Mouse (Mus musculus): ENCODE measurements around the gene Ccnd2. TPM values are rescaled to one million over a fixed set of nuclear protein-coding genes. Genes with fewer than 3 reads are reported as not detected.

Gene Ccnd2
- 100 to 1,000 TPM; 155 to 157 TPM for total RNA-seq (2021)

DNA sequence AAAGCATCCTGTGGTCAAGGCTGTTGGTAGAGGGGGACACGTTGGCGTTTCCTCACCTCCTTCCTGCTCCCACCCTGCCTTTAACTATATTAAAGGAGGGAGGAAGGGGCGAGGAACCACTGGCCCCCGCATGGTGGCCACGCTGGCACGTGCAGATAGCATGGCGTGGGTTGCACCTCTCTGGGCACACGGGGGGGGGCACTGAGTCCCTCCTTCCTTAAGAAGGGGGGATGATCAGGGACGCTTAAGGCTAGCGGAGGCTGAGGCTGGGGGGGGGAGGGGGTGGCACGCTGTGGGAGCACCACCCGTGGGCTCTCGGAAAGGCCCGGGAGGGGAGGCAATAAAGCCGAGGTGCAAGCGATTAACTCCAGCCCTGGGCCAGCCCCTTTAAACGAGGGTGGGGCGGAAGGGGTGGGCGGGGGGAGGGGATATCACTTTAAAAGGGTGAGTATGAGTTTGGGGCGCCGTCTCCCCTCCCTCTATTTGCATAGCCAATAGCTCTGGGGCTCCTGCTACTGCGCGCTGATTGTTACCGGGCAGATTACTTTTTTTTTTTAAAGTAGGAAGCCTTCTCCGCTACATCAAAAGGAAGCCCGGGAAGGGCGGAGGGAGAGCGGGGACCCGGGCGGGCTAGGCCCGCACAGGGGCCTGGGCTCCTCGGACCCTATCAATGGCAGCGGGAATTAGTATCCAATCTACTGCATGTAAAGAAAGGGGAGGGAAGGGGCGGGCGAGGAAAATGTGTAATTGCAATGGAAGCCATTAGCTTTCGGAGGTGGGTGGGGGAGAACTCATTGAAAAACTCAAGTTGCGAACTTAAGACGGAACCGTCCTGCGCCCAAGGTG is at the start of gene Ccnd2:
Gene Ccnd2, minus strand, starts transcription at position 88 of the 846 bp plus-strand sequence.
- intact Hi-C loops (cut with DNase I): no loop called here

DNA sequence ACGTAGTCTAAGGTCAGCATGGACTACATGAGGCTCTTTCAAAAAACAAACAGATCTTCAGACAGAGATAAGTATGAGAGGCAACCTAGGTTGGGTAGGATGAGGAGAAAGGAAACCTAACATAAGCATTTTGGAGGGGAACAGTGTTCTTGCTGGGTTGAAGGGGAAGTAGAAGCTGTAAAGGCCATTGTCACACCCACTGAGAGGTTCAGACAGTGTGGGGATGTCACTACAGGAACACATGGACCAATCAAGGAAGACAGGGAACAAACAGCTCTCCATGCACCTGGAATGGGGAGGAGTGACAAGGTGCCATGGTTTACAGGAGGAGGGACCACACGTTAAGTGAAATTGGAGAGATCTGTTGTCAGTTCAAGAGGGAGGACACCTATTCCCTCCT is 45.0 kb upstream of the Ccnd2 start:
- intact Hi-C loops (cut with DNase I): no loop called here
- DNase-seq (ENCODE audit: low spot score): no peak

More for the DNA sequence above, at the start of gene Ccnd2:
- peak; percentile 62 for DNase-seq (ENCODE audit: low spot score)

DNA sequence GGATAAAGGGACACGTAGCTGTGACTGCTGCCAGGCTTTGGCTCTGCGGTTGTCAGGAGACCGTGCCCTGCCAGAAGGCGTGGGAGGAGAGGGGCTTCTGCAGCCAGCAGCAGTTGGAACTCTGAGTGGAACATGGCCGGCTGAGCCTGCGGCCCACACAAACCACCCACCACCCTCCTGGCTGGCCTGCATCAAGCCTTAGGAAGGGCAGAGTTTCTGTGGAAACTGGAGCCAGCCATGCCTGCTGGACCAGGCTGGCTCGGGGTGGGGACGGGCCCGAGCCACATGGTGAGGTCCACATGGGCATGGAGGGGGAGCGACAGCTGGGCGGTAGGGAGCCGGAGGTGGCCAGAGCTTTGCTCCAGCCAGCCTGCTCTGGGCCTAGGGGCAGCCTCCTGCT is 29.3 kb upstream of the Ccnd2 start:
- intact Hi-C loops (cut with DNase I): no loop called here
- peak; percentile 16 for DNase-seq (ENCODE audit: low spot score)

DNA sequence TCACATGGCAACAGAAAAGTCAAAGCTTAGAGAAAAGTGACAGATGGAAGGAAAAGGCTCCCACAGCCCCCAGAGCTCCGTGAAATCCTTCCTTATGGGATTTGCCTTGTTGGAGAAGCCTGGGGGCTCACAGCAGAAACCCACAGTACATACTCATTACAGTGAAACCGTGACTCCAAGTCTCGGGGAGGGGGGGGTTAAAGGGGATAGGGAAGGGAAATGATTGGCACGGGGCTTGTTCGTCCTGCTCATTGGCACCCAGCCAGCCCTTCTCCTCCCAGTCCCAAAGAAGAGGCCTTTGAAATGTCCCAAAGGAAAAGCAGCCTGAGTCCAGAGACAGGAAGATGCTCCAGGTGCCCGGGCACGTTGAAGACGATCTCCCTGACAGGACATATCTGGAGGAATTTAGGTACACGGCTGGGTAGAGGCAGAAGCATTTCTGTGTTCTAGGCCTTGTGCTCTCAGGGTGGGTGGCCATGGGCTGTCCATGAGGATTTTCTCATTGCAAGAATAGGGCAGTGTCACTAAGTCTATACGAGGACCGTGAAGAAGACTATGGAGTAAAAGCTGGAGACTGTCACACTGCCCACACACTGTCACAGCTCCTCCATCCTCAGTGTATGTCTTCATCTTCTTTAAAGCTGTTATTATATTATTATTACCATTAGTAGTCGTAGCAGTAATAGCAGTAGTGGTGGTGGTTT is 27.2 kb upstream of the Ccnd2 start:
- DNase-seq (ENCODE audit: low spot score): no peak
- intact Hi-C loops (cut with DNase I): no loop called here

DNA sequence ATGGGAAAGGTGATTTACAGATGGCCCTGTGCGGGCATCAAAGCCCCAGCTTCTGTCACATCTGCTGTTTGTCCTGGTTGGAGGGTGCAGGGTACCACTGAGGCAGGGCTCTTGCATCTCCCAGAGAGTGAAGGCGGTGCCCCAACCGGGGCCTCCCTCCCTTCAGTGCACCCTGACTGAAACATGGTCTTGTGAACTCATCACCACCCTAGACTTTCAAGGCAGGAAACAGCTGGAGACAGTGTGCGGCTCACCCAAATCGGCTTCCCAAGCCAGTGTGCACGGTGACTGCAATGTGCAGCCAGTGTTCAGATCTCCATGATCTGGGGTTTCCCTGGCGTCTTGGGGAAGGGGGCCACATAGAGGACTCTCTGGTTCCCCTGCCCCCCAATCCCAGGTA is 26.0 kb upstream of the Ccnd2 start:
- DNase-seq (ENCODE audit: low spot score): no peak
- intact Hi-C loops (cut with DNase I): no loop called here

DNA sequence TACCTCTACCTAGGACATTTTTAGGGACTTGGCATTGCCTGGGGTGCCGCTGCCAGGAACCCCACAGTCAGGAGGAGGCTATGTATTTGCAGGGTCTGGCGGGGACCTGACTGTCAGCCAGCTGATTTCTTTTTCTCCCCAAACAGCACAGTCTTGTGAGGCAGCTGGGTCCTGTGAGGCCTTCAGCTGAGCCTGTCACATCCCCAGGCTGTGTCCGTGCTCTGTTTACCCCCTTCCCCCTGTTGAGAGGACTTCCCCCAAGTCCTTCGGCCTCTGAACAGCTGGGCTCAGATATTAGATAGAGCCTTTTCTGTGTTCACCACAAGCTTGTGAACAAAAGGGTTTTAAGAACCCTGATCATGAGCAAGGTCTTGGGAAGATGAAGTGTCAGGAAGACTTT is 25.4 kb upstream of the Ccnd2 start:
- DNase-seq (ENCODE audit: low spot score): no peak
- intact Hi-C loops (cut with DNase I): no loop called here

DNA sequence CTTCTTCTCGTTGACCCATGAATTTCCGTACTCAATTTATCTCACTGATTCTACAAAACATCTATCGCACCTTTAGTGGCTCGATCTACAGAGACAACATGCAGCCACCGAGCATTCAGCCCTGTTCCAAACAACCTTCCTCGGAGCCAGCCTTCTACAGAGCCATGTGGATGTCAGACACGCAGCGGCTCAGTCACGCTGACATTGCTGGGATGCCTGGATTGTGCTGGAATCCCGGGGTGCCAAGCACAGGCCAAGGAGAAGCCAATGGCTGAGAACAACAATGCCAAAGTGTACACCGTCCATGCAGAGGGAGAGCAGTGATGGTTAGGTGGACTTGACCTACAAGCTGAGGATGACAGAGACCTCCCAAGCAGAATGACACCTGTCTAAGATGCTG is 20.5 kb upstream of the Ccnd2 start:
- no peak for DNase-seq (ENCODE audit: low spot score)
- intact Hi-C loops (cut with DNase I): no loop called here

DNA sequence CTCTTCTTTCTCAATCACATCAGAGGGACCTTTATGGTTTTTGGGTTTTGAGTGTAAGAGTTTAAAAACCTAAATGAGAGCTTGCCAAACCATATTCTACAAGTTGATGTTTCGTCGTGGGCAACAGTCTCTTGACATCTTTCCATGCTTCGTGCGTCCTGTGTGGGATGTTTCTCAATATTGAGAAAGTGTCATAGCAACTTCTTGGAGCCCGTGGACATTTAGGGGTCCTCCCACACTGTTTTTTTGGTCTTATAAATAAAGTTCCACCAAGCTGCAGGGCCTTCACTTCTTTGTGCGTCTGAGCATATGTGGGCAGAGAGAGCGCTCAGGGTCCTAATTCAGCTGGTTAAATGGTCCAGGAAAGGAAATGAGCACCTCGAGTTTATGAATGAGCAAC is 18.7 kb upstream of the Ccnd2 start:
- DNase-seq (ENCODE audit: low spot score): no peak
- intact Hi-C loops (cut with DNase I): no loop called here

DNA sequence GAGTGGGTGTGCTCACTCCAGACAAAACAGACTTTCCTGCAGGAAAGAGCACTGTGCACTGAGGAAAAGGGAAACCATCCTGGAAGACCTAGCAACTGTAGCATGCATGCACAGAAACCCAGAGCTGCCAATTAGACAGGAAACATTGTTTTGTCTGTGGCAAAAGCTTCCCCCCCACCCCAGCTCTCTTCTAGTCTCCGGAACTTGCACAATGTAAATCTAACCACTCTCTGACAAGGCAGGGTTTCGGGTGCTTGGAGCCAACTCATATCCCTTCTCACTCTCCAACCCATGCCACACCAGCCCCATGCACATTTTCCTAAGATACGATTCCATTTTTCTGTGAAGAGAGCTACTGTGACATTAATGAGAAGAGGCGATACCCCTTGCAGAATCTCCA is 13.7 kb upstream of the Ccnd2 start:
- intact Hi-C loops (cut with DNase I): no loop called here
- DNase-seq (ENCODE audit: low spot score): no peak

DNA sequence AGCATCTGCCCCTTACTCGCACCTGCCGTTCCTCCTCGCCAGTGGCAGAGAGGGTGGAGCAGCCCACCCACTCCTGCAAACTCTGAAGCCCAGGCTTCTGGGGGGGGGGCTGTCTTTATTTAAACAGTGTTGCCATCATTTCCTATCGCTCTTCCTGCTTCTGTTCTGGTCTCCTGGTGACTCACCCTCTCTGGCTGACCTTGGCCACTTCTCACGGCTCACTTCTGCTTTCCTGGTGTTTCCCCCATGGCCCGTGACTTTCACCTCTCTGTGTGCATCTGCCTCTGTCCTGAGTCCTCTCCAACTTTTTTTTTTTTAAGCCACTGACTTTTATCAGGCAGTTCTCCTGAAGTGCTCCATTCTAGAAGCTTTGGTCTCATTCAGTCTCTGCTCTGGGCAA is 10.8 kb upstream of the Ccnd2 start:
- no peak for DNase-seq (ENCODE audit: low spot score)
- intact Hi-C loops (cut with DNase I): no loop called here

DNA sequence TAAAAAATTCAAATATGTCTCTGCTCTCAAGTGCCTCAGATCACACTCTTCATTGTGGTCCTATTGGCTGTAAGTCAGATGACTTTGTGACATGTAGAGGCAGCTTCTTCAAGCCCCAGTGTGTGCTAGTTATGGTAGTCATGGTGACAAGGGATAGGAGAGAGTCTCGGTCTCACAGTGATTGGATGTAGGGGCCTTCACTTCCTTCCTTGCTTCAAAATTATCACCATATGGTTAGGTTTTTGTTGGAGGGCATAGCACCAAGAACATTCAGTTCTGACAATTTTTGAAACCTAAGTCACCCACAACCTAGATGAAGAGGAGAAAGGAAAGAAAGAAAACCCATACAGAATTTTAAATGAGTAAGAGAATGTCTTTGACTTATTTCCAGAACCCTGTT is 5.3 kb upstream of the Ccnd2 start:
- intact Hi-C loops (cut with DNase I): no loop called here
- no peak for DNase-seq (ENCODE audit: low spot score)

DNA sequence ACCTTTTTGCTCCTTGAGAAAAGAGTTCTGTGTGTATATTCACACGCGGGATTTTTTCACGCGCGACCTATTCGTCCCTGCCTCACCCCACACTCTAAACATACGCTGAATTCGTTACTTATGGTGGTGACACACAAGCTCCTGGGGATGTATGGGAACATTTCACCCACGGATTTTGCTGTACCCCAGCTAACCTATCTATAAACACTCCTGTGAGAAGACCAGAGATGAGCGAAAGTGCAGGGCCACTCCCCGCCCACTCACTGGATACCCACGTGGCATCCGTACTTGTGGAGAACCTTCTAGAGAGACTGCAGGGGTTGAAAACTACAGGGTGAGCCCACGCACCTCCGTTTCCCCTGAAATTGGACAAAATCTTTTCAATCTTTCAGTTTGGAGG is 3.5 kb upstream of the Ccnd2 start:
- DNase-seq (ENCODE audit: low spot score): no peak
- intact Hi-C loops (cut with DNase I): no loop called here

DNA sequence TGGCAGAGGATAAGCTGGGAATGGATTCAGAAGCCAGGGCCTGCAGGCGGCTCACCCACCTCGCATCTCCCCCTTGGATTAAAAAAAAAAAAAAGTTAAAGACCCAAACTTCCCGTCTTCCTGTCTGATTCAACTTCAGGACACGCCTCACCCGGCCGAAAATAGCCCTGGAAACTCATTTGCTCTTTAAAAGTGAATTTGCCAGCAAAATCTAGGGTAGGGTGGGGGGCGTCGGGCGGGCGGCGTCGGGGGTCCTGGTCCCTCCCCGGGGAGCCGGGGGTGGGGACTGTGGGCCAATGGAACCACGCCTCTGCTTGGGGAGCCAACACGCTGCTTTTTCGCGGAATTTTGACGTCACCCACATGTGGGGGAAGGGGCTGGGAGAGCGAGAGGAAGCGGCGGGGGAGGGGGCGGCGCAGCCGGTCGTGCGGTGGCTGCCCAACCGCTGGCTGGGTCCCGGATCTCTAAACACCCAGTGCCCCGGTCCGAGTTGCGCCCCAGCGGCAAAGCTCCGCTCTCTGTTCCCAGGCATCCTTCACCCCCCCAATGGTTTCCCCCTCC is 2.8 kb upstream of the Ccnd2 start:
- intact Hi-C loops (cut with DNase I): no loop called here
- peak; percentile 53 for DNase-seq (ENCODE audit: low spot score)

DNA sequence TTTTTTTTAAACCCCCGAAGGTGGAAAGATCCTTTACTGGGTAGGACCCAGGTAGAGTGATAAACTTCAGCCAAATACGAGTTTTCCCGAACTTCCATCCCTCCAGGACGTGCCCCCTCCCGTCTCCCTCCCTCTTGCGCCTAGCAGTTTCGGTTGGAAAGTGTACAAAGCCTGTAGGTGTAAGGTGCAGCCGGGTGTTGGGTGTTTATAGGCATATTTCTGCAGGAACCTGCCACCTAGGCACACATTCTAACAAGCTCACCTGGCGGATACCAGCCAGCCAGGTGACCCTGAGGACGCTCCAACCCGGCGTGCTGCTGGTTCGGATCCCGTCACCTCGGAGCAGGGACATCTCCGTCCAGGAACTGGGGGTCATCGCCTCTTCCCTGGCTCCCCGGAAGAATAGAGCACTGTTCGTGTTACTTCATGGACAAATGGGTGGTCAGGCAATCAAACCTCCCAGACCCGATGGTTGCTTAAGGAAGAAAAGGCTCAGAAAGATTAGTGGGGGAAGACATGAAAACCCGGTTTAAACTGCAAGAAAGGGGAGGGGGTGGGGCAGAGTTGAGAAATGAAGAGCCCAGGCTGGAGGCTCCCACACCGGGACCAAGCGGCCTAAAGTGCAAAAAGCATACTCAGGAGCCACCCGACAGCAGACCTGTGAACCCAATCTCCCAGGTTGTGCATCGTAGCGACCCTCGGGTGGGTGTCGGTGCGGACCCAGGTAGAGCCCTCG is 2.1 kb upstream of the Ccnd2 start:
- intact Hi-C loops (cut with DNase I): no loop called here
- DNase-seq (ENCODE audit: low spot score): no peak

DNA sequence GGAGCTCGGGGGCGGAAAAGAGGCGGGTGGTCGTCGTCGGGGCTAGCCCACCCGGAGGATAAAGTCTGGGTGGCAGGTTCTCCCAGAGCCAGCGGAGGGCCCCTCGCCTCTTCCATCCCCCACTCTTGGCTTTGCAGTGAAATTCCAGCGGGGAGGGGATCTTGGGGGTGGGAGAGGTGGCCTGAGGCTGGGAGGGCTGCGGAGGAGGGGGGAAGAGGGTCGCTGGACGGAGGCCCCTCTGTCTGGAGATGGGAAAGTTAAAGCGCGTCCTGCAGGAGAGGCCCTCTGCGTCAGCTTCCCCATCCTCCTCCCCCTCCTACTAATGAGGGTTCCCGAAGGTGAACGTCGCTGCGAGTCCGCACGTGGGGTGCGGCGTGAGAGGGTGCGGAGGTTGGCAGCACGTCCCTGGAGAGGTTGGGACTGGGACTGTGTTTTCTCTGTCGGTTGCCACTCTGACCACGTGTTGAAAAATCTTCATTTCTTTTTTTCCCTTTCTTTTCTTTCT is 1.4 kb upstream of the Ccnd2 start:
- intact Hi-C loops (cut with DNase I): no loop called here
- DNase-seq (ENCODE audit: low spot score): no peak

DNA sequence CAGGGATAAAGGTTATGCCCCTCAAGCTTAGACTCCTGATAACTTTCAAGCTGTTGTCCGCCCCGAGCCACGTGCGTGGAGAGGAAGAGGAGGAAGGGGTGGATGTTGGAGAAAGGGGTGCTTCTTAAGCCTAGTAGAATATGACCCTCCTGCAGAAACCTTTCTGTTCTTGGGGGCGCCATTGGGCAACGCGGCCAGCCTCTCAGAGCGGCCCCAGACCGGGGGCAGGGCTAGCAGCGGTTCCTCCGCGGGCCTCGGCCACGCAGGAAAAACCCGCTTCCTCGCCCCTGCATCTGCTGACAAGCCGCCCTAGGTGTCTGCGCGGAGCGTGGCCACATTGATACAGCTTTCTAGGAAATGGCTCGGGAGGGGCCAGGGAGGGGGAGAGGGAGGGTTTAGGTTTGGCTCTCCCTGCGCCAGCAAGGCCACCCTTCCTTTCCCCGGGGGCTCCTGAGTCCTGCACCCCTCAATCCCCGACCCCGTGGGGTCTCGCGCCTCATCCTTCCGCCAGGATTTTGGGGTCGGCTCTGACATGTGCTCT is 358 bp downstream of the Ccnd2 start:
- intact Hi-C loops (cut with DNase I): no loop called here
- DNase-seq (ENCODE audit: low spot score): no peak

DNA sequence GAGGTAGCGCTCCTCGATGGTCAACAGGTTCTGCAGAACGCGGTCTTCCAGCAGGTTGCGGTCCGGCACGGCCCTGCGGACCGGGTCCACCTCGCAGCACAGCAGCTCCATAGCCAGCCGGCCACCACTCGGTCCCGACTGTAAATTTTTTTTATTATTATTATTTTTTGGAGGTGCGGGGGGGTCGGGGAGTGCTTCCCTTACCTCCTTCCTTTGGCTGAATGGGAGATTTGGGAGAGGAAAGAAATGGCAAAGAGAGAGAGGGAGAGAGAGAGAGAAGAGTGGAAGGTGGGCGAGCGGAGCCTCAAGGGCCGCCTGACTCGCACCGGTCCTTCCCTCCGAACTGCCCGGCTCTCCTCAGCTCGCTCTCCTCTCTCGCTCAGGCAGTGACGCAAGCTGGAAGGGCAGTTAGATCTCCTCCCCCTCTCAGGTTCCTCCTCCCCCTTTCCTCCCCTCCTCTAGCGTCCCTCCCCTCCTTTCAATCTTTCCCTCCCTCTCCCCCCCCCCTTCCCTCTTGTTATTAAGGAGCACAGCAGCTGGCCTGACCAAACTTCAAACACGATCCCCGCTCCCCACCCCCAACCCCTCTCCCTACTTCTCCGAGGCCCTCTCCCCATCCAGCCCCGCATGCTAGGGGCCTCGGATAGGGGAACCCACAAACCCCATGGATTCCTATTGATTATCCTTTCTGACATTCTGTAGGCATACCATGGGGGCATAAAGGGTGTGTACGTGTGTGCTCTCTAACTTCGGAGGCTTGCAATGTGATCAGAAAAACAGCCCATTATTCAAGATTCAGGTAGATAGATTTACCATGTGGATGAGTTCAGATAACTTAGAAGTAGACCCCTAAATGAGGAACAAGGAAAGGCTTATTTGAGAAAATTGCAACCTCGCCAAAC is 1.1 kb downstream of the Ccnd2 start:
- intact Hi-C loops (cut with DNase I): no loop called here
- peak; percentile 72 for DNase-seq (ENCODE audit: low spot score)

DNA sequence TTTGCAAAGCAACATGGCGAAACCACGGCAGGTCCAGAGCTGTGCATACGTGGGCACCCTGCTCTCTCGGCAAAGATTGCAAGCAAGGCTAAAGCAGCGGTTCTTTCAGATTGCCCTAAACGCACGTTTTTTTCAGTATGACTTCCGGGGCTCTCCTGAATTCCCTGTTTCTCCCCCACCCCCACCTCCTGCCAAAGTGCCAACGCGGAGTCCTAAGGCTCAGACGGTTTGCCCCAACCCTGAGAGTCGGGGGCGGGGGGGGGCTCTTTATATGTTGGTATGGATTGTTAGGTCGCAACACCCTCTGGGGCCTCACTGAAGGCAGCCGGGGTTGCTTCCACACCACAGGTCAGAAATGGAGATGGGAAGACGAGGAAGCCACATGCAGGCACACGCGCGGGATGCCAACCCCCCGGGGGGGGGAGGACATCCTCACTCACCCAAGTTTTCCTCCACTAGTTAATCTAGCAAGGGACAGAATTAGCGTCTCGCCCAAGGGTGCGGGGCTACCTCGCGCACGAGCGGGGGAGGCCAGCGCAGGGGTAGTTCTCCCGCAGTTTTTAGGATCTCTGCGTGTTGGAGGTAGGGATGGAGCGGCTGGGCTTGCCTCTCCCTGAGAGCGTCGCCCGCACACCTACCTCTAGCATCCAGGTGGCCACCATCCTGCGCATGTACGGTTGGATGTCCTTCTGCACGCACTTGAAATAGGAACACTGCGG is 1.9 kb downstream of the Ccnd2 start:
- DNase-seq (ENCODE audit: low spot score): no peak
- intact Hi-C loops (cut with DNase I): loop anchor here (2.0 kb wide), 1 partner anchor 123 kb away; no protein-coding TSS in a partner anchor
